Mouse (Mus musculus): ENCODE measurements around the gene Rnf113a2. TPM values are rescaled to one million over a fixed set of nuclear protein-coding genes. Genes with fewer than 3 reads are reported as not detected.

Rnf113a2 gene
- polyA plus RNA-seq, 1 experiment from 2014 or later = 29.9 TPM

GRCm38 (mm10) chr12:84397685-84398084, 19.3 kb upstream of the Rnf113a2 start:
- no peak for ATAC-seq (ENCODE audit: low FRiP score)
- Histone ChIP-seq H3K27ac (no peak overlapping the region), H3K9me3 (no peaks in the 10 kb centered on the region), H3K4me3 (replicated peaks) (no peak overlapping the region), H3K36me3 (replicated peaks) (no peaks in the 10 kb centered on the region), H3K9ac (no peak overlapping the region), H3K4me1 (no peaks in the 10 kb centered on the region), H3K4me2 (no peak overlapping the region), H3K27me3 (no peaks in the 10 kb centered on the region)

DNA sequence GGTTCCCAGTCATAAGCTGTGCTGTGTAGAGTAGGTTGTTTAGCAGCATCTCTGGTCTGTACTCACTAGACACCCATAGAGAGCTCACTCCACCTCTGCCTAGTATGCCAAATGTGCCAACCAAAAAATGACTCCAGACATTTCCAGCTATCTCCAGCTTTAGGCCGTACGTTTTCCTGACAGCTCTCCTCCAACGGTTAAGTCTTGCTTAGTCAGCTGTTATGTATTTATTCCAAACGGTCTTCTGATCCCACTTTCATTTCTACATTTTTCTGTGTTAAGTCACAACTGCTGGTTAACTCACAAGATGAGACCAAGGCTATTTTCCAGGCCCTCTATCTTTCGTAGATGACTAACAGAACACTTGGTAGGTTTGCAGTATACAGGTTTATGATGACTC, 18.4 kb upstream of the Rnf113a2 start:
- H3K9ac ChIP-seq = no peak overlapping the region
- H3K27me3 ChIP-seq = no peaks in the 10 kb centered on the region
- WGBS = 89% methylated on average over 5 of the region's 5 CpGs
- H3K27ac ChIP-seq = no peak overlapping the region
- no peaks in the 10 kb centered on the region for H3K9me3 ChIP-seq
- no peak for ATAC-seq (ENCODE audit: low FRiP score)
- H3K4me3 ChIP-seq (replicated peaks) = no peak overlapping the region
- H3K4me1 ChIP-seq = no peaks in the 10 kb centered on the region
- no peak overlapping the region for H3K4me2 ChIP-seq
- no peaks in the 10 kb centered on the region for H3K36me3 ChIP-seq (replicated peaks)

- no peaks in the 10 kb centered on the region for H3K9me3 ChIP-seq
- H3K4me1 ChIP-seq = no peaks in the 10 kb centered on the region
- no peak overlapping the region for H3K27ac ChIP-seq
- H3K27me3 ChIP-seq = no peaks in the 10 kb centered on the region
- WGBS = 82% methylated on average over 9 of the region's 9 CpGs
- no peak overlapping the region for H3K4me3 ChIP-seq (replicated peaks)
- no peaks in the 10 kb centered on the region for H3K36me3 ChIP-seq (replicated peaks)
- no peak overlapping the region for H3K4me2 ChIP-seq
- H3K9ac ChIP-seq = no peak overlapping the region
- no peak for ATAC-seq (ENCODE audit: low FRiP score)
These were observed 17.9 kb upstream of the Rnf113a2 start for GRCm38 (mm10) chr12:84399135-84399534.

DNA sequence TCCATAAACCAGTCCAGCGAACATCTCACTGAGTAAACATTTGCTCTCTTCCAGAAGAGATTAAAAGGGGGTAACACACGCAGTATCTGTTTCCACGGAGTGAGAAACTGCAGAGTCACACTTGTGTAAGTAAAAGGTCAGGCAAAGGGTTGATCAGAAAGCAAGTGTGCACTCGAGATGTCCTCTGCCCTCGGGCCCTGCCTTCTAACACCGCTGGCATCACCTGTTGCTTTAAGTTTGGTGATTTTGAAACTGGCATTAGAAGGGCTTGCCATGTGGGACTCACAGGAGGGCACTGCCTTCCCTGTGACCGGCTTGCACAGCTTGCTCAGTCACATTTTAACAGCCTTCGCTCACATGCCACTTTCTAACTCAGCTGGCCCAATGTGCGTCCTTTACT, 17.3 kb upstream of the Rnf113a2 start:
- Histone ChIP-seq H3K36me3 (replicated peaks) (no peaks in the 10 kb centered on the region), H3K27me3 (no peaks in the 10 kb centered on the region), H3K4me3 (replicated peaks) (no peak overlapping the region), H3K9me3 (no peaks in the 10 kb centered on the region), H3K9ac (no peak overlapping the region), H3K4me2 (no peak overlapping the region), H3K4me1 (no peaks in the 10 kb centered on the region), H3K27ac (no peak overlapping the region)
- ATAC-seq (ENCODE audit: low FRiP score) = no peak
- 90% methylated on average over 9 of the region's 9 CpGs for WGBS

GRCm38 (mm10) chr12:84400068-84400467, 16.9 kb upstream of the Rnf113a2 start:
- Histone ChIP-seq H3K9ac (no peak overlapping the region), H3K27ac (no peak overlapping the region), H3K4me1 (no peaks in the 10 kb centered on the region), H3K27me3 (no peaks in the 10 kb centered on the region), H3K4me2 (no peak overlapping the region), H3K9me3 (no peaks in the 10 kb centered on the region), H3K4me3 (replicated peaks) (no peak overlapping the region), H3K36me3 (replicated peaks) (no peaks in the 10 kb centered on the region)
- ATAC-seq (ENCODE audit: low FRiP score) = no peak
- WGBS = 82% methylated on average over 3 of the region's 3 CpGs

GRCm38 (mm10) chr12:84400653-84401052, 16.3 kb upstream of the Rnf113a2 start:
- no peaks in the 10 kb centered on the region for H3K9me3 ChIP-seq
- ATAC-seq (ENCODE audit: low FRiP score) = no peak
- no peak overlapping the region for H3K27ac ChIP-seq
- no peaks in the 10 kb centered on the region for H3K36me3 ChIP-seq (replicated peaks)
- H3K4me2 ChIP-seq = no peak overlapping the region
- WGBS = 82% methylated on average over 3 of the region's 3 CpGs
- H3K27me3 ChIP-seq = no peaks in the 10 kb centered on the region
- H3K4me3 ChIP-seq (replicated peaks) = no peak overlapping the region
- no peak overlapping the region for H3K9ac ChIP-seq
- H3K4me1 ChIP-seq = no peaks in the 10 kb centered on the region

- WGBS = 82% methylated on average over 9 of the region's 9 CpGs
- H3K4me2 ChIP-seq = no peak overlapping the region
- H3K4me1 ChIP-seq = peaks cover 4% of the 10 kb centered on the region
- no peaks in the 10 kb centered on the region for H3K9me3 ChIP-seq
- no peak overlapping the region for H3K27ac ChIP-seq
- no peak for ATAC-seq (ENCODE audit: low FRiP score)
- H3K9ac ChIP-seq = no peak overlapping the region
- H3K27me3 ChIP-seq = no peaks in the 10 kb centered on the region
- no peaks in the 10 kb centered on the region for H3K36me3 ChIP-seq (replicated peaks)
- H3K4me3 ChIP-seq (replicated peaks) = no peak overlapping the region
These were observed 14.1 kb upstream of the Rnf113a2 start for GRCm38 (mm10) chr12:84402923-84403322.

GRCm38 (mm10) chr12:84404541-84404940, 12.5 kb upstream of the Rnf113a2 start:
- peaks cover 10% of the 10 kb centered on the region for H3K4me1 ChIP-seq
- H3K27me3 ChIP-seq = no peaks in the 10 kb centered on the region

DNA sequence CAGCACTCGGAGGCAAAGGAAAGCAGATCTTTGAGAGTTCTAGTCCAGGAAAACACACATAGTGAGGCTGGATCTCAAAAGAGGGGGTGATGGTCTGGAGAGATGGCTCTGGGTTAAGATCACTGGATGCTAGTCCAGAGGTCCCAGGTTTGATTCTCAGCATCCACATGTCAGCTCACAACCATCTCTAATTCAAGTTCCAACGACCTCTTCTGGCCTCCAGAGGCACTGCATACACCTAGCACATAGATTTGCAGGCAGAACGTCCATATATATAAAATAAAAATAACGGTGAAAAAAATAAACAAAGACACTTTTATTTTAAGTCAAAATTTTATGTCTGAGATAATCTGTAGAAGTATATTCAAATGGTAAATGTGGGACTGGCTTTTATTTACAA, 9.7 kb upstream of the Rnf113a2 start:
- WGBS = 66% methylated on average over 4 of the region's 4 CpGs

More at GRCm38 (mm10) chr12:84404541-84404940, 12.5 kb upstream of the Rnf113a2 start:
- no peaks in the 10 kb centered on the region for H3K9me3 ChIP-seq
- no peak overlapping the region for H3K9ac ChIP-seq
- no peak overlapping the region for H3K27ac ChIP-seq
- 63% methylated on average over 6 of the region's 6 CpGs for WGBS
- H3K4me2 ChIP-seq = no peak overlapping the region
- no peak overlapping the region for H3K4me3 ChIP-seq (replicated peaks)
- H3K36me3 ChIP-seq (replicated peaks) = no peaks in the 10 kb centered on the region
- ATAC-seq (ENCODE audit: low FRiP score) = no peak

GRCm38 (mm10) chr12:84407874-84408818, 8.8 kb upstream of the Rnf113a2 start:
- WGBS = 1% methylated on average over 45 of the region's 52 CpGs
- no peaks in the 10 kb centered on the region for H3K27me3 ChIP-seq
- peak overlapping the region; percentile 95 for H3K4me2 ChIP-seq
- peak overlapping the region; percentile 60 for H3K4me3 ChIP-seq (replicated peaks)
- no peaks in the 10 kb centered on the region for H3K9me3 ChIP-seq
- H3K36me3 ChIP-seq (replicated peaks) = no peaks in the 10 kb centered on the region
- H3K27ac ChIP-seq = peak overlapping the region; percentile 80
- ATAC-seq (ENCODE audit: low FRiP score) = peak; percentile 73
- peak overlapping the region; percentile 70 for H3K9ac ChIP-seq
- H3K4me1 ChIP-seq = peaks cover 11% of the 10 kb centered on the region

More for the DNA sequence above, 9.7 kb upstream of the Rnf113a2 start:
- ATAC-seq (ENCODE audit: low FRiP score) = no peak
- Histone ChIP-seq H3K4me1 (peaks cover 11% of the 10 kb centered on the region), H3K9ac (no peak overlapping the region), H3K4me2 (no peak overlapping the region), H3K9me3 (no peaks in the 10 kb centered on the region), H3K27me3 (no peaks in the 10 kb centered on the region), H3K4me3 (replicated peaks) (no peak overlapping the region), H3K27ac (no peak overlapping the region), H3K36me3 (replicated peaks) (no peaks in the 10 kb centered on the region)

DNA sequence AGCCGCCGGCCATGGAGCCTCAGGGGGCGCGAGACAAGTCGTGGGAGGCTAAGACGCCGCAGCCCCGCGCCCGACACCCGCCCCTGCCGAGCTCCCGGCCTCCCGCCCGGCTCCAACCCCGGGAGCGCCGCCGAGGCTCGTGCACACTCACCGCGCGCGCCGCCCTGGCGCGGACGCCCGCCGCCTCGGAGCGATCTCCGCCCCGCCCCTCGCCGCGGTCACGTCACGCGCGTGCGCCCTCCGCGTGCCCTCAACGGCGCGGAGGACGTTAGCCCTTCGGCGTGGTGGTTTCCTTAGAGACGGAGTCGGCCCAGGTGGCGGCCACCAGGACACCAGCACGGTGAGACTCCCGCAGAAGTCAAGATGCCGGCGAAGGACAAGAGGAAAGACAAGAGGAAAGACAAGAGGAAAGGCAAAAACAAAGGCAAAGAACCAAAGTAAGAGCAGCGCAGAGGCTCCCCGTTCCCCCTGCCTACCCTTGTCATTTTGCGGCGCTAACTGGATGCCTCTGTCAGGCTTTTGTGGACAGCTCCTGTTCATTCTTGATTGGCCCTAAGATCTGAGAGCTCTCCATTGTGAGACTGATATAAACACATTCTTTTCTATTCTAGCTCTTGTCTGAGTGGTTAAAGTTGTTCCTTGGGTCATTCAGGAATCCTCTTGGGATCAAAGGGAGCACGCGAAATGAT, 8.0 kb upstream of the Rnf113a2 start, which contains the start of the genes Entpd5 and Bbof1:
Entpd5 (minus strand) TSS at position 211 of the 689 bp plus-strand sequence.
Bbof1 (plus strand) TSS at position 253 of the 689 bp plus-strand sequence.
- peak; percentile 94 for ATAC-seq (ENCODE audit: low FRiP score)
- peaks cover 11% of the 10 kb centered on the region for H3K4me1 ChIP-seq
- H3K36me3 ChIP-seq (replicated peaks) = no peaks in the 10 kb centered on the region
- peak within 1 kb of the TSS; percentile 80 for H3K27ac ChIP-seq
- peak within 1 kb of the TSS; percentile 60 for H3K4me3 ChIP-seq (replicated peaks)
- H3K9me3 ChIP-seq = no peaks in the 10 kb centered on the region
- H3K9ac ChIP-seq = peak within 1 kb of the TSS; percentile 70
- under 1% methylated on average over 58 of the region's 63 CpGs for WGBS
- no peaks in the 10 kb centered on the region for H3K27me3 ChIP-seq
- peak within 1 kb of the TSS; percentile 95 for H3K4me2 ChIP-seq

- Histone ChIP-seq H3K36me3 (replicated peaks) (no peaks in the 10 kb centered on the region; the same call in 1 of the 2 replicates), H3K27me3 (no peaks in the 10 kb centered on the region), H3K9ac (peak overlapping the region; percentile 68), H3K9me3 (no peaks in the 10 kb centered on the region), H3K4me2 (peak overlapping the region; percentile 72), H3K27ac (peak overlapping the region; percentile 63), H3K4me3 (replicated peaks) (peak overlapping the region; percentile 53), H3K4me1 (peaks cover 8% of the 10 kb centered on the region; the same call in 1 of the 2 replicates)
- ATAC-seq (ENCODE audit: low FRiP score) = no peak
- 42% methylated on average over 18 of the region's 18 CpGs for WGBS
These were observed 568 bp downstream of the Rnf113a2 start for GRCm38 (mm10) chr12:84417605-84417922.
